In the genomic region with DNA sequence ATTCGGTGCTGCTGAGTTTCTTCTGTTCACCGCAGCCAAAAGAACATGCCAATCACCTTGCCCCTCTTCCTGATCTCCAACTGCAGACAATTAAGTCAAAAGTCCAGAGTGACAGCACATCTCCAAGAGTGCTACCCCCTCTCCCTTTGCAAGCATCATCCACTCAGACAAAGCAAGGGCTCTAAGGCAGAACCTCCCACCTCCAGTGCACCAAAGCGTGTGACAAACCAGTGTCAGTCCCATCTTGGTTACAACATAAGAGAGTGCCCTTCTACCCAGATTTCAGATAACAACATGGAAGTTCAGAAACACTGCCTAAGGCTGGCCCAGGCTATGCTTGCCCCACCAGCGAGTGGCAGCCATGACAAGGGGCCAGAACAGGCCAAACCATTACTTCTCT, we compare ENCODE assay signal across 23 mouse cellular contexts.
"Had no signal": no experiment of that assay in that cellular context is flagged by ENCODE, and none has a peak within 500 bp of the region (broad histone marks: within the 10 kb centered on the region; RNA-seq: fewer than 3 reads in every experiment).

No protein-coding gene starts in this region.

- H3K27me3 ChIP-seq: heart, embryonic 12.5 days; hindbrain, embryonic 12.5 days; intestine, embryonic 15.5 days; limb, embryonic 13.5 days; limb, embryonic 15.5 days; liver, embryonic 12.5 days had no signal

- H3K36me3 ChIP-seq: heart, embryonic 10.5 days; heart, embryonic 12.5 days; hindbrain, embryonic 12.5 days; intestine, embryonic 15.5 days; limb, embryonic 13.5 days; limb, embryonic 15.5 days; liver, embryonic 12.5 days had no signal

- ATAC-seq: inflammation-experienced regulatory T-cells, adult 6 months; intestine, embryonic 15.5 days; intestine, postnatal 0 days; liver, embryonic 12.5 days had no signal

- H3K9ac ChIP-seq: heart, embryonic 12.5 days; hindbrain, embryonic 12.5 days; hindbrain, embryonic 14.5 days; intestine, embryonic 15.5 days; limb, embryonic 13.5 days; limb, embryonic 15.5 days; liver, embryonic 12.5 days; liver, embryonic 14.5 days had no signal

- H3K9me3 ChIP-seq: heart, embryonic 10.5 days; heart, embryonic 12.5 days; hindbrain, embryonic 12.5 days; intestine, embryonic 15.5 days; limb, embryonic 13.5 days; limb, embryonic 15.5 days; liver, embryonic 12.5 days had no signal

- H3K27ac ChIP-seq: gastrocnemius, adult 2 months; heart, embryonic 10.5 days; hindbrain, embryonic 12.5 days; hindbrain, embryonic 14.5 days; intestine, embryonic 15.5 days; kidney, postnatal 0 days; limb, embryonic 13.5 days; limb, embryonic 15.5 days; liver, embryonic 12.5 days; liver, embryonic 14.5 days had no signal

- H3K4me2 ChIP-seq: heart, embryonic 12.5 days; hindbrain, embryonic 12.5 days; hindbrain, embryonic 14.5 days; intestine, embryonic 15.5 days; limb, embryonic 13.5 days; limb, embryonic 15.5 days; liver, embryonic 12.5 days had no signal

- H3K4me3 ChIP-seq: gastrocnemius, adult 2 months; heart, embryonic 10.5 days; heart, embryonic 12.5 days; hindbrain, embryonic 12.5 days; intestine, embryonic 15.5 days; limb, embryonic 13.5 days; limb, embryonic 15.5 days; liver, embryonic 12.5 days had no signal

- DNase-seq: gastrocnemius, adult 2 months; gastrocnemius, postnatal 10 days; gastrocnemius, postnatal 25 days; heart, adult 18-20 months; heart, postnatal 10 days; heart, postnatal 4 days; kidney, adult 18-20 months; kidney, adult 8-10 months; kidney, postnatal 14 days; kidney, postnatal 36 days; left cerebral cortex, postnatal 4 days had no signal
